Mouse (Mus musculus) urinary bladder, adult 2 months (tissue): ENCODE results near the gene 1110008L16Rik. TPM values are rescaled to one million over a fixed set of nuclear protein-coding genes. Genes with fewer than 3 reads are reported as not detected.
"Not testable (repeated sequence)": the region's sequence is repeated elsewhere in the genome, so short reads cannot be mapped to it uniquely, and the experiment has no call there.

ENCODE experiments used
- DNase-seq: peaks from one replicate; pipeline ENCODE4 v3.0.0; 2022; ENCODE audit warnings: low spot score
- polyA plus RNA-seq: library from polyadenylated mRNA; depleted of rRNA; stranded (reverse); fragments of >200 nt; gene quantifications from 2 replicates; pipeline ENCODE4 v1.2.3, GENCODE M21; 2012

Gene 1110008L16Rik
- polyA plus RNA-seq, 1 experiment: 12.9 TPM

GRCm38 (mm10) chr12:55343045-55343444, 43.7 kb downstream of the 1110008L16Rik start:
- not testable (repeated sequence) for DNase-seq

- no peak for DNase-seq
These were observed 44.6 kb downstream of the 1110008L16Rik start for GRCm38 (mm10) chr12:55343998-55344397.

- no peak for DNase-seq
These were observed 45.2 kb downstream of the 1110008L16Rik start for GRCm38 (mm10) chr12:55344583-55344982.

- no peak for DNase-seq
These were observed 54.0 kb downstream of the 1110008L16Rik start for GRCm38 (mm10) chr12:55353423-55353822.

GRCm38 (mm10) chr12:55354904-55355303, 55.5 kb downstream of the 1110008L16Rik start:
- DNase-seq: no peak

GRCm38 (mm10) chr12:55357303-55357702, 57.9 kb downstream of the 1110008L16Rik start:
- DNase-seq: no peak

- no peak for DNase-seq
These were observed 61.6 kb downstream of the 1110008L16Rik start for GRCm38 (mm10) chr12:55360929-55361328.

- no peak for DNase-seq
These were observed 65.7 kb downstream of the 1110008L16Rik start for GRCm38 (mm10) chr12:55365083-55365482.

- no peak for DNase-seq
These were observed 73.2 kb downstream of the 1110008L16Rik start for GRCm38 (mm10) chr12:55372424-55373055.

- no peak for DNase-seq
These were observed 77.7 kb downstream of the 1110008L16Rik start for GRCm38 (mm10) chr12:55376956-55377609.

GRCm38 (mm10) chr12:55377610-55377980, 78.2 kb downstream of the 1110008L16Rik start:
- DNase-seq: no peak

- no peak for DNase-seq
These were observed 84.8 kb downstream of the 1110008L16Rik start, which contains the start of gene Psma6 for GRCm38 (mm10) chr12:55384023-55384749. Psma6 (plus strand) TSS chr12:55384222.

- no peak for DNase-seq
These were observed 85.4 kb downstream of the 1110008L16Rik start for GRCm38 (mm10) chr12:55384826-55385225.

- no peak for DNase-seq
These were observed 86.6 kb downstream of the 1110008L16Rik start for GRCm38 (mm10) chr12:55385931-55386330.

- no peak for DNase-seq
These were observed 87.1 kb downstream of the 1110008L16Rik start for GRCm38 (mm10) chr12:55386456-55386855.

- no peak for DNase-seq
These were observed 87.9 kb downstream of the 1110008L16Rik start for GRCm38 (mm10) chr12:55387083-55387787.

- no peak for DNase-seq
These were observed 88.5 kb downstream of the 1110008L16Rik start for GRCm38 (mm10) chr12:55387788-55388465.

GRCm38 (mm10) chr12:55388478-55388877, 89.1 kb downstream of the 1110008L16Rik start:
- no peak for DNase-seq

- DNase-seq: no peak
These were observed 90.0 kb downstream of the 1110008L16Rik start for GRCm38 (mm10) chr12:55389132-55390081.

GRCm38 (mm10) chr12:55392120-55392519, 92.7 kb downstream of the 1110008L16Rik start:
- DNase-seq: no peak
